Mouse (Mus musculus) thymus, adult 2 months (tissue): Measurements from ENCODE around the gene Gm49711.

Experiments
- CTCF ChIP-seq: fragments of 200-500 bp; IDR thresholded peaks from 2 replicates; pipeline ENCODE4 v1.5.1; 2012; ENCODE audit warnings: mild to moderate bottlenecking, control low read depth, low read length, moderate library complexity, borderline replicate concordance; ENCODE audit not compliant: control insufficient read depth, poor library complexity, insufficient read depth; ENCODE audit errors: extremely low read depth
- POLR2A ChIP-seq: fragments of 200-500 bp; IDR thresholded peaks from 2 replicates; pipeline ENCODE4 v1.6.1; 2012; ENCODE audit warnings: mild to moderate bottlenecking, low read length, control low read depth, moderate library complexity; ENCODE audit not compliant: control insufficient read depth, poor library complexity, insufficient read depth; ENCODE audit errors: extremely low read depth

DNA sequence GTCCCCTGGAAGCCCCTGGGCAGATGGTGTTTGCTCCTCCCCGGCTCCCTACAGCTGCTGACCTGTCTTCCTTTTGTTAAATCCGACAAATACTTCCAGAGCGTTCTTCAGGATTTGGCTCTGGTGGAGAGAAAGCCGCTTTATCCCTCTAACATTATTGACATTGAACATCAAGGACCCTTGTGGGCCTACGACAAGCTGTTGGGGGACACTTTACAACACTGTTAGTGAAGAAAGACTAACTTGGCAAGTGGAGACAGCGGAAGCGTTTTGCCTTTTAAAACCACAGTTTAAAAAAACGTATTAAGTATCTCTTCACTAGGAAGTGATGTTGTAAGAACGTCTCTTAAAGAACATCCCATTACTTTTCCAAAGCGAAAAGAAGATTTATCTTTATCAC, 5.5 kb upstream of the Gm49711 start:
- TF ChIP-seq CTCF (no peak), POLR2A (no peak)
